9 mouse cellular contexts compared by ENCODE assay signal in genomic region chr11:97694921-97695711, GRCm38 (mm10). TPM values are rescaled to one million over a fixed set of nuclear protein-coding genes. Genes with fewer than 3 reads are reported as not detected.
DNase-seq lines count a peak whose midpoint lies in the region; ATAC-seq and TF ChIP-seq lines count a peak whose summit lies in the region.
"Had no signal": no experiment of that assay in that cellular context is flagged by ENCODE, and none has a peak within 500 bp of the region (broad histone marks: within the 10 kb centered on the region; RNA-seq: fewer than 3 reads in every experiment).

No protein-coding gene starts in this region.

- TF ChIP-seq CTCF in hindbrain, postnatal 0 days (IDR thresholded peaks at IDR 0.05; ENCODE audit: low read depth): no peak

- peak overlapping the region; percentile 76 for H3K27ac ChIP-seq in forebrain, embryonic 10.5 days
- peak overlapping the region; percentile 70 for H3K27ac ChIP-seq in hindbrain, postnatal 0 days
- H3K27ac ChIP-seq: macrophage had no signal

- no peaks in the 10 kb centered on the region for H3K9me3 ChIP-seq in forebrain, embryonic 10.5 days
- H3K9me3 ChIP-seq in hindbrain, postnatal 0 days (ENCODE audit: low read length): no peaks in the 10 kb centered on the region

- 62% methylated on average over 17 of the region's 17 CpGs for WGBS in forebrain, embryonic 10.5 days
- WGBS in hindbrain, postnatal 0 days: 16% methylated on average over 17 of the region's 17 CpGs

- ATAC-seq in frontal cortex, adult (ENCODE audit: low TSS enrichment): 0 out of 2 replicates have a peak, but pooled peaks have one; percentile 2
- ATAC-seq in hindbrain, postnatal 0 days: peak; percentile 52

- peaks cover 54% of the 10 kb centered on the region for H3K36me3 ChIP-seq in forebrain, embryonic 10.5 days (replicated peaks)
- peaks cover 22% of the 10 kb centered on the region for H3K36me3 ChIP-seq in hindbrain, postnatal 0 days (ENCODE audit: insufficient read depth, low read length)

- H3K27me3 ChIP-seq in forebrain, embryonic 10.5 days (ENCODE audit: poor library complexity, severe bottlenecking): no peaks in the 10 kb centered on the region
- no peaks in the 10 kb centered on the region for H3K27me3 ChIP-seq in hindbrain, postnatal 0 days (ENCODE audit: insufficient read depth, low read length)

- DNase-seq in frontal cortex, postnatal 25 days (ENCODE audit: low spot score in 2 of 2): no peak
- DNase-seq in 3T3-L1 (ENCODE audit: low read depth, low spot score): peak; percentile 62
- DNase-seq in forebrain, embryonic 10.5 days (ENCODE audit: extremely low spot score, low spot score): peak; percentile 29
- DNase-seq in hindbrain, postnatal 0 days (ENCODE audit: low spot score): peak; percentile 87
- DNase-seq in lung, postnatal 14 days: peak; percentile 74
- DNase-seq in T-cell, adult 2 months (ENCODE audit: low spot score): no peak
- no peak for DNase-seq in spleen, postnatal 4 days (ENCODE audit: low spot score in 2 of 2)

- H3K4me1 ChIP-seq in forebrain, embryonic 10.5 days: peaks cover 57% of the 10 kb centered on the region
- H3K4me1 ChIP-seq in hindbrain, postnatal 0 days (ENCODE audit: insufficient read depth, low read length): peaks cover 35% of the 10 kb centered on the region

- H3K4me2 ChIP-seq in hindbrain, postnatal 0 days (ENCODE audit: low read depth, low read length): peak overlapping the region; percentile 88

- H3K4me3 ChIP-seq in forebrain, embryonic 10.5 days: peak overlapping the region; percentile 39
- H3K4me3 ChIP-seq in hindbrain, postnatal 0 days (ENCODE audit: low read length): peak overlapping the region; percentile 1; the same call in 1 of the 2 replicates

- H3K9ac ChIP-seq in hindbrain, postnatal 0 days (replicated peaks; ENCODE audit: low read length): peak overlapping the region; percentile 2; the same call in 1 of the 2 replicates

RNA-seq across cellular contexts. Expression of gene Pcgf2, which starts 5.2 kb away (rescaled TPM):
- polyA plus RNA-seq in forebrain, embryonic 10.5 days (2016; fragmentation: Nextera tagmentation; extraction: Ambion mirVana): 18.4 and 20.9 TPM in 2 replicates
- total RNA-seq in hindbrain, postnatal 0 days (2014; rRNA removed): 11.3 and 18.0 TPM in 2 replicates
- 13.3 and 14.8 TPM in 2 replicates for polyA plus RNA-seq in hindbrain, postnatal 0 days (2015; fragmentation: Nextera tagmentation; extraction: Ambion mirVana)

RNA-seq across cellular contexts. Expression of gene Psmb3, which starts 8.1 kb away (rescaled TPM):
- polyA plus RNA-seq in forebrain, embryonic 10.5 days (2016; fragmentation: Nextera tagmentation; extraction: Ambion mirVana): 627 and 634 TPM in 2 replicates
- 453 and 498 TPM in 2 replicates for total RNA-seq in hindbrain, postnatal 0 days (2014; rRNA removed)
- 499 and 523 TPM in 2 replicates for polyA plus RNA-seq in hindbrain, postnatal 0 days (2015; fragmentation: Nextera tagmentation; extraction: Ambion mirVana)

RNA-seq across cellular contexts. Expression of gene Cisd3, which starts 9.5 kb away (rescaled TPM):
- 17.0 and 21.7 TPM in 2 replicates for polyA plus RNA-seq in forebrain, embryonic 10.5 days (2016; fragmentation: Nextera tagmentation; extraction: Ambion mirVana)
- 21.2 and 24.0 TPM in 2 replicates for total RNA-seq in hindbrain, postnatal 0 days (2014; rRNA removed)
- 47.6 and 52.0 TPM in 2 replicates for polyA plus RNA-seq in hindbrain, postnatal 0 days (2015; fragmentation: Nextera tagmentation; extraction: Ambion mirVana)

RNA-seq across cellular contexts. Expression of gene Mllt6, which starts 31.9 kb away (rescaled TPM):
- 1.5 and 2.5 TPM in 2 replicates for polyA plus RNA-seq in forebrain, embryonic 10.5 days (2016; fragmentation: Nextera tagmentation; extraction: Ambion mirVana)
- 43.9 and 60.8 TPM in 2 replicates for total RNA-seq in hindbrain, postnatal 0 days (2014; rRNA removed)
- 1.5 and 1.7 TPM in 2 replicates for polyA plus RNA-seq in hindbrain, postnatal 0 days (2015; fragmentation: Nextera tagmentation; extraction: Ambion mirVana)

RNA-seq across cellular contexts. Expression of gene Pip4k2b, which starts 49.4 kb away (rescaled TPM):
- polyA plus RNA-seq in forebrain, embryonic 10.5 days (2016; fragmentation: Nextera tagmentation; extraction: Ambion mirVana): 1.3 and 2.1 TPM in 2 replicates
- 127 TPM in 2 replicates for total RNA-seq in hindbrain, postnatal 0 days (2014; rRNA removed)
- 4.3 and 5.1 TPM in 2 replicates for polyA plus RNA-seq in hindbrain, postnatal 0 days (2015; fragmentation: Nextera tagmentation; extraction: Ambion mirVana)

Comparison
In these comparisons a context has a peak if more than half of its experiments do, and no peak if none do; other contexts are left out.
1. DNase-seq: peak in 3T3-L1 (single experiment), forebrain, embryonic 10.5 days (single experiment), hindbrain, postnatal 0 days (single experiment) and lung, postnatal 14 days (single experiment); none in frontal cortex, postnatal 25 days (0 of 2), T-cell, adult 2 months (single experiment) and spleen, postnatal 4 days (0 of 2).